10 mouse cellular contexts compared by ENCODE assay signal in genomic region chr4:129081512-129081911, GRCm38 (mm10). TPM values are rescaled to one million over a fixed set of nuclear protein-coding genes. Genes with fewer than 3 reads are reported as not detected.
DNase-seq lines count a peak whose midpoint lies in the region; ATAC-seq and TF ChIP-seq lines count a peak whose summit lies in the region.
"Had no signal": no experiment of that assay in that cellular context is flagged by ENCODE, and none has a peak within 500 bp of the region (broad histone marks: within the 10 kb centered on the region; RNA-seq: fewer than 3 reads in every experiment).

No protein-coding gene starts in this region.

- peaks cover 39% of the 10 kb centered on the region for H3K36me3 ChIP-seq in kidney, embryonic 16.5 days (ENCODE audit: insufficient read depth, low read length)

- in situ Hi-C loops in Patski (cut with MboI; ENCODE audit: low pct_unique_long_range_greater_than_20kb) = no loop called here

- TF ChIP-seq CTCF in Patski (IDR thresholded peaks at IDR 0.05) = no peak

- ATAC-seq in cerebellum, adult (ENCODE audit: insufficient number of reproducible peaks, low FRiP score, low TSS enrichment) = peak; percentile 71; the same call in 1 of the 2 replicates
- ATAC-seq in kidney, embryonic 16.5 days (ENCODE audit: low FRiP score, low TSS enrichment) = no peak
- peak; percentile 71 for ATAC-seq in Patski
- peak; percentile 61 for ATAC-seq in megakaryocyte progenitor cell, adult 5-6 weeks (replicated peaks; ENCODE audit: poor library complexity)
- ATAC-seq in megakaryocyte-erythroid progenitor cell, adult 5-6 weeks (replicated peaks; ENCODE audit: low FRiP score, low TSS enrichment, poor library complexity, severe bottlenecking) = no peak

- POLR2A ChIA-PET in Patski (lab: Charles Lee) = no interaction called here

- 70% methylated on average over 6 of the region's 6 CpGs for WGBS in kidney, embryonic 16.5 days

- CTCF ChIA-PET in Patski (lab: Charles Lee) = interaction anchor here (1.1 to 1.4 kb wide), 2 partner anchors 19 to 62 kb away, joined by 3 to 4 read pairs; no protein-coding TSS in a partner anchor

- H3K27ac ChIP-seq in kidney, embryonic 16.5 days (ENCODE audit: low read length) = no peak overlapping the region

- H3K27me3 ChIP-seq in kidney, embryonic 16.5 days (ENCODE audit: insufficient read depth, low read length) = no peaks in the 10 kb centered on the region
- no peaks in the 10 kb centered on the region for H3K27me3 ChIP-seq in Patski

- no peaks in the 10 kb centered on the region for H3K4me1 ChIP-seq in kidney, embryonic 16.5 days (ENCODE audit: insufficient read depth, low read length)

- H3K4me3 ChIP-seq in kidney, embryonic 16.5 days (ENCODE audit: low read length) = no peak overlapping the region

- no peak overlapping the region for H3K4me2 ChIP-seq in kidney, embryonic 16.5 days (replicated peaks; ENCODE audit: low read depth, low read length)

- DNase-seq in cerebellum, adult 9-10 months = no peak
- peak; percentile 18 for DNase-seq in kidney, postnatal 14 days
- peak; percentile 57 for DNase-seq in Patski (ENCODE audit: low read depth, low spot score)
- no peak for DNase-seq in adrenal gland, postnatal 36 days
- DNase-seq: heart, postnatal 36 days had no signal

- H3K9me3 ChIP-seq in kidney, embryonic 16.5 days (ENCODE audit: low read length) = 0 out of 2 replicates have a peak, but pooled peaks cover 3% of the 10 kb centered on the region

- H3K9ac ChIP-seq in kidney, embryonic 16.5 days (replicated peaks; ENCODE audit: low read length) = no peak overlapping the region

RNA-seq across cellular contexts. Expression of gene Rnf19b, which starts 23.4 kb away (rescaled TPM):
- polyA plus RNA-seq in kidney, embryonic 16.5 days (2015; fragmentation: Nextera tagmentation; extraction: Ambion mirVana) = 6.4 and 6.7 TPM in 2 replicates
- polyA plus RNA-seq in Patski (2021) = 31.4 TPM
- 24.5 and 29.0 TPM in 2 replicates for total RNA-seq in megakaryocyte progenitor cell, adult 5-6 weeks (2015)
- total RNA-seq in megakaryocyte progenitor cell, adult 5-6 weeks (2017) = 44.3 and 49.5 TPM in 2 replicates
- 10 to 100 TPM; 41.1 to 45.6 TPM for total RNA-seq in adrenal gland, postnatal 36 days (2021)
- total RNA-seq in megakaryocyte-erythroid progenitor cell, adult 5-6 weeks (2014; fragmentation: Nextera tagmentation) = 12.1 and 15.0 TPM in 2 replicates
- total RNA-seq in megakaryocyte-erythroid progenitor cell, adult 5-6 weeks (2017) = 26.7 and 28.3 TPM in 2 replicates

RNA-seq across cellular contexts. Expression of gene Tmem54, which starts 23.8 kb away (rescaled TPM):
- polyA plus RNA-seq in kidney, embryonic 16.5 days (2015; fragmentation: Nextera tagmentation; extraction: Ambion mirVana) = 11.5 and 14.5 TPM in 2 replicates
- not detected for polyA plus RNA-seq in Patski (2021)
- 1.6 TPM in 1 of 2 replicates, not detected in the other for total RNA-seq in megakaryocyte progenitor cell, adult 5-6 weeks (2015)
- 0.12 TPM in 1 of 2 replicates, not detected in the other for total RNA-seq in megakaryocyte progenitor cell, adult 5-6 weeks (2017)
- not detected for total RNA-seq in adrenal gland, postnatal 36 days (2021)
- not detected in 2 replicates for total RNA-seq in megakaryocyte-erythroid progenitor cell, adult 5-6 weeks (2014; fragmentation: Nextera tagmentation)
- total RNA-seq in megakaryocyte-erythroid progenitor cell, adult 5-6 weeks (2017) = not detected in 2 replicates
- total RNA-seq: heart, postnatal 36 days; left cerebral cortex, adult 8-10 months had no signal

RNA-seq across cellular contexts. Expression of gene Hpca, which starts 40.3 kb away (rescaled TPM):
- polyA plus RNA-seq in kidney, embryonic 16.5 days (2015; fragmentation: Nextera tagmentation; extraction: Ambion mirVana) = 1.6 and 2.2 TPM in 2 replicates
- polyA plus RNA-seq in Patski (2021) = not detected
- not detected in 2 replicates for total RNA-seq in megakaryocyte progenitor cell, adult 5-6 weeks (2015)
- total RNA-seq in megakaryocyte progenitor cell, adult 5-6 weeks (2017) = not detected in 2 replicates
- 1 to 10 TPM; 1.2 to 1.3 TPM for total RNA-seq in adrenal gland, postnatal 36 days (2021)
- total RNA-seq in megakaryocyte-erythroid progenitor cell, adult 5-6 weeks (2014; fragmentation: Nextera tagmentation) = not detected in 2 replicates
- total RNA-seq in megakaryocyte-erythroid progenitor cell, adult 5-6 weeks (2017) = not detected in 2 replicates
- total RNA-seq: heart, postnatal 36 days had no signal

RNA-seq across cellular contexts. Expression of gene Fndc5, which starts 55.3 kb away (rescaled TPM):
- polyA plus RNA-seq in kidney, embryonic 16.5 days (2015; fragmentation: Nextera tagmentation; extraction: Ambion mirVana) = 3.0 and 3.4 TPM in 2 replicates
- polyA plus RNA-seq in Patski (2021) = not detected
- total RNA-seq in megakaryocyte progenitor cell, adult 5-6 weeks (2015) = not detected in 2 replicates
- total RNA-seq in megakaryocyte progenitor cell, adult 5-6 weeks (2017) = not detected in 2 replicates
- total RNA-seq in adrenal gland, postnatal 36 days (2021) = 1 to 10 TPM; 2.2 to 7.2 TPM
- not detected in 2 replicates for total RNA-seq in megakaryocyte-erythroid progenitor cell, adult 5-6 weeks (2014; fragmentation: Nextera tagmentation)
- 0.65 and 0.75 TPM in 2 replicates for total RNA-seq in megakaryocyte-erythroid progenitor cell, adult 5-6 weeks (2017)

Comparison
In these comparisons a context has a peak if more than half of its experiments do, and no peak if none do; other contexts are left out.
1. ATAC-seq: peak in cerebellum, adult (single experiment), Patski (single experiment) and megakaryocyte progenitor cell, adult 5-6 weeks (single experiment); none in kidney, embryonic 16.5 days (single experiment) and megakaryocyte-erythroid progenitor cell, adult 5-6 weeks (single experiment).
2. DNase-seq: peak in kidney, postnatal 14 days (single experiment) and Patski (single experiment); none in cerebellum, adult 9-10 months (single experiment) and adrenal gland, postnatal 36 days (0 of 2).